Mouse (Mus musculus) adrenal gland, postnatal 10 days (tissue): ENCODE results near the gene Agmo. TPM values are rescaled to one million over a fixed set of nuclear protein-coding genes. Genes with fewer than 3 reads are reported as not detected.

Experiments
- DNase-seq: peaks from one replicate; pipeline ENCODE4 v3.0.0; 2021; ENCODE audit warnings: mixed read lengths
- long read RNA-seq, 2 experiments: library from polyadenylated mRNA; stranded (forward); transcript quantifications; one replicate each; pipeline ENCODE4 v2.0.0; 2021
- total RNA-seq, 2 experiments: library from RNA; stranded (reverse); gene quantifications; 2 replicates each; pipeline ENCODE4 v1.2.3; 2021

Agmo gene
- total RNA-seq, result 10 to 100 TPM; 15.7 to 22.1 TPM
- long read RNA-seq, experiment 1, transcript Agmo-201 (13 exons, 2,423 nt), result major isoform, 34 of 39 reads
- long read RNA-seq, experiment 1, partial matches to known transcripts, result 0 of 39 reads
- long read RNA-seq, experiment 1, other reads (novel, unspliced or antisense), result 5 of 39 reads
- long read RNA-seq, experiment 2, transcript Agmo-201 (13 exons, 2,423 nt), result major isoform, 9 of 9 reads
- long read RNA-seq, experiment 2, partial matches to known transcripts, result 0 of 9 reads
- long read RNA-seq, experiment 2, other reads (novel, unspliced or antisense), result 0 of 9 reads

- peak; percentile 16 for DNase-seq
Observed at GRCm38 (mm10) chr12:37241566-37242021, at the start of gene Agmo. Agmo (plus strand) TSS chr12:37241641.

- DNase-seq, result no peak
Observed at GRCm38 (mm10) chr12:37231119-37231518, 10.3 kb upstream of the Agmo start.

- no peak for DNase-seq
Observed at GRCm38 (mm10) chr12:37240975-37241565, 371 bp upstream of the Agmo start.

- DNase-seq, result no peak
Observed at GRCm38 (mm10) chr12:37242484-37242883, 1.0 kb downstream of the Agmo start.

GRCm38 (mm10) chr12:37244876-37245275 is 3.4 kb downstream of the Agmo start:
- DNase-seq, result peak; percentile 19

- no peak for DNase-seq
Observed at GRCm38 (mm10) chr12:37251688-37252087, 10.2 kb downstream of the Agmo start.

- no peak for DNase-seq
Observed at GRCm38 (mm10) chr12:37257099-37257498, 15.7 kb downstream of the Agmo start.

GRCm38 (mm10) chr12:37259771-37260528 is 18.5 kb downstream of the Agmo start:
- DNase-seq, result no peak

- no peak for DNase-seq
Observed at GRCm38 (mm10) chr12:37263685-37264084, 22.2 kb downstream of the Agmo start.

GRCm38 (mm10) chr12:37268636-37269152 is 27.3 kb downstream of the Agmo start:
- no peak for DNase-seq

GRCm38 (mm10) chr12:37272660-37273059 is 31.2 kb downstream of the Agmo start:
- DNase-seq, result no peak

- DNase-seq, result no peak
Observed at GRCm38 (mm10) chr12:37273964-37274657, 32.7 kb downstream of the Agmo start.

GRCm38 (mm10) chr12:37274658-37275019 is 33.2 kb downstream of the Agmo start:
- no peak for DNase-seq

- no peak for DNase-seq
Observed at GRCm38 (mm10) chr12:37306956-37307466, 65.6 kb downstream of the Agmo start.

- no peak for DNase-seq
Observed at GRCm38 (mm10) chr12:37310786-37311185, 69.3 kb downstream of the Agmo start.

- DNase-seq, result no peak
Observed at GRCm38 (mm10) chr12:37322860-37323259, 81.4 kb downstream of the Agmo start.

- no peak for DNase-seq
Observed at GRCm38 (mm10) chr12:37334987-37335386, 93.5 kb downstream of the Agmo start.

GRCm38 (mm10) chr12:37344225-37344624 is 102.8 kb downstream of the Agmo start:
- no peak for DNase-seq

- no peak for DNase-seq
Observed at GRCm38 (mm10) chr12:37345696-37346095, 104.3 kb downstream of the Agmo start.

- no peak for DNase-seq
Observed at GRCm38 (mm10) chr12:37392316-37392715, 150.9 kb downstream of the Agmo start.

- DNase-seq, result peak; percentile 5
Observed at GRCm38 (mm10) chr12:37402541-37402940, 161.1 kb downstream of the Agmo start.

- no peak for DNase-seq
Observed at GRCm38 (mm10) chr12:37426350-37426749, 184.9 kb downstream of the Agmo start.
